Mouse (Mus musculus) brain, adult 2 months (tissue): ENCODE data around the gene Calu.
"Not testable (repeated sequence)": the region's sequence is repeated elsewhere in the genome, so short reads cannot be mapped to it uniquely, and the experiment has no call there.

Source experiments
- DNase-seq: peaks from one replicate; pipeline ENCODE4 v3.0.0; 2011; ENCODE audit warnings: low read depth, low spot score

The Calu gene

DNA sequence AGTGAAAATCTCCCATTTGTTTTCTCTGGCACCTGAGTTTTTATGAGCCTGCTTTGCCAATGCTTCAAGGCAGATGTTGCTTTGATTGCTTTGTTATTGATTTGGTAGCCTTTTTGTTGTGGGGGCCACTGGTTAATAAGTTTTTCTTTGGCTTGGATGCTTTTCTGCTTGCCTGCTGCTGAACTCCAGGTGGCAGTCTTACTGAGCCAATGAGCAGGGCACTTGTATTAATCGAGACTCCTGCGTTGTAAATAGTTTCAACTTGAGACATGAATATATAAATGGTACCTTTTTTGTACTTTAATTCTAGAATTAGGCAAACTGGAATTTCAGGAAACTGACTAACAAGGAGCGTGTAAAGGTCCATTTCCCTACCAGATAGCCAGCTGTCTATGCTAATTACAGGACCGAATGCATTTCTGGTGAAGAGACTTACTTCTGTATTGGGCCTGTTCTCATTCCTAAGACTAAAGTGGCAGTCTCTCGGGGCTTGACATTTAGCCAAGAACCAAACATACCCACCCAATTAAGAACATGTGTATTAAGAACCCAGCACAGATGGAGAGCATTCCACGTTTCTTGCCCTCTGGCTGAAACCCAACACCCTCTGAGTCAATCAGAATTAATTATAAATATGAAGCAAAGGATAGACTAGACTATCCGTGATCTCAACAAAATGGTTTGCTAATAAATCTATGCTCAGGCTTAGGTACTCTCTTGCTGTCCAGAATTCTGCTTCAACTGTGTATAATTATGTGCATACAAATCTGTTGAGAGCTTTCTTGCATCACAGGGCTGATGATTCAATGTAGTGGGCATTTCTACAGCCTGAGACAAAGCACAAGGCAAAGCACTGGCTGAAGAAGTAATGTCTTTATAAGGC lies 14.6 kb downstream of the Calu start:
- DNase-seq, result peak; percentile 64

DNA sequence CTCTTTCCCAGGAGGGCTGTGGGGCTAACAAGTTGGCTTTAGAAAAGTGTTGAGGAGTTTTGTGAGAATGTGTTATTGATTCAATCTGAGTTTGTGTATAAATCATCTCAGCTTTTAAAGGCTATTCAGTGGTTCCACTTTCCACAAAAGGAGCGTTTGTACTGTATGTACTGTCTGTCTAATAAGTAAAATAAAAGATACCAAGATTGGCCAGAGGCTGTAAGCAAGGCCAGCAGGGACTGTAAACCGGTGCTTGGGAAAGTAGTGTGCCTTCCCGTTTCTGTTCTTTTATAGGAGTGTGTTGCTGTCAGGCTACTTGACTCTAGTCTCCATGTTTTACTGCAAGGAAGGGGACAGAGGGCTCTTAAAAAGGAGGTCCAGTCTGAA lies 15.3 kb downstream of the Calu start:
- no peak for DNase-seq

DNA sequence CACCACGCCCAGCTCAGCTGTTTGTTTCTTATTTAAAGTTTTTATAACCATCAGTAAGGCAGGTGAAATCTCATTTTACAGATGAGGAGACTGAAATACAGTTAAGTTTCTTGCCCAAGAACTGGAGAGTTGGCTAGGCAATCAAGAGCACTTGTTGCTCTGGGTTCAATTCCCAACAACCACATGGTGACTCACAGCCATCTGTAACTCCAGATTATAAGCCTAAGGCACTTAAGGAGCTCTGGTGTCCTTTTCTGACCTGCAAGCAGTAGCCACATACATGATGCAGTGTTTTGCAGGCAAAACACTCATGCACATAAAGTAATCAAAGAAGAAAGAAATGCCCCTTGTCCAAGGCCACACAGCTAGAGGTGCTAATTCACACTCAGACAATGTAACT lies 17.4 kb downstream of the Calu start:
- DNase-seq, result no peak

DNA sequence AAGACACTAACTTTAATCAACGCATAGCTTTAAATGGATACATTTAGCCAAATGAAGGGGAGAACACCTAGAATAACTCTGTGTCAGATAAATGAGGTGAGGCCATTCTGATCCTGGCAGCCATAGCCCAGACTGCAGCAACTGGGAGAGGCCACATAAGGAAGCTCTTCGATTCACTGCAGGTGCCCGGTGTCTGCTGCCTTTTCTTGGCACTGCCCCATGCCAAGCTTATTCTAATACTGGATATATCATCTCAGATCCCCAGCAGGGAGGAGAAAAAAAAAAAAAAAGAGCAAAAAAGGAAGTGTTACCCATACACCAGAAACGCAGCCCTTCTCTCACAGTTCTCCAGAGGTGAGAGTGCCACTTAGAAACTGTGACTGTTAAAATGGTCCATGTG lies 29.5 kb downstream of the Calu start:
- no peak for DNase-seq

DNA sequence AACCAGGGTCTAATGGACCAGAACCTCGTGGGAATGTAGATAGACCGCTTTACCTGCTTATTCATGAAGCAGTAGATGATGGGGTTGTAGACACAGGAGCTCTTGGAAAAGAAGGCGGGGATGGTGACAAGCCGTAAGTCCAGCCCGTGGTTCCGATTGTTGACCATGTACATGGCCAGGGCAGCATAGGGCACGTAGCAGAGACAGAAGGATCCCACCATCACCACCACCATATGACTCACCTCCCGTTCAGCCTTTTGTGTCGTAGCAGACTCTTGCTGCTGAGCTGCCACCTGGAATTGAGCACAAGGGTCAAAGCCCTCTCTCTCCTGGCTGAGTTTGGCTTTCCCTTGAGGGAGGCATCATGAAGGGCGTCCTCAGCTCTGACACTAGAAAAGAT lies 30.8 kb downstream of the Calu start:
- no peak for DNase-seq

DNA sequence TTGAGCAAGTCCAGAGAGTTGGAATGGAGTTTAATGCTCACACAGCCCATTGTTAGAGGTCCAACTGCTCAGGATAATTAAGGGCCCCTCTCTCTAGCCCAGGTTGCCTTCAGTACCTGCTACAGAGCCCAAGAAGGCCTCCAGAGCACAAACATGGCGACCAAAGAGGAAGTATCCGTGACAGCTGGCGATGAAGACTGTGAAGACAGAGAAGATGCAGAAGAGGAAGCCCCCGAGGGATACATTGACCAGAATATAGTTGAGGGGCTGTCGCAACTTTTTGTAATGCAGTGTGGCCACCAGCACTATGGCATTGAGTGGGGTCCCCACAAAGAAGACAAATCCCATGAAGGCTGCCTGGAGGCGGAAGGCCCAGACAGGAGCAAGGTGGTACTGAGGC lies 32.1 kb downstream of the Calu start:
- no peak for DNase-seq

DNA sequence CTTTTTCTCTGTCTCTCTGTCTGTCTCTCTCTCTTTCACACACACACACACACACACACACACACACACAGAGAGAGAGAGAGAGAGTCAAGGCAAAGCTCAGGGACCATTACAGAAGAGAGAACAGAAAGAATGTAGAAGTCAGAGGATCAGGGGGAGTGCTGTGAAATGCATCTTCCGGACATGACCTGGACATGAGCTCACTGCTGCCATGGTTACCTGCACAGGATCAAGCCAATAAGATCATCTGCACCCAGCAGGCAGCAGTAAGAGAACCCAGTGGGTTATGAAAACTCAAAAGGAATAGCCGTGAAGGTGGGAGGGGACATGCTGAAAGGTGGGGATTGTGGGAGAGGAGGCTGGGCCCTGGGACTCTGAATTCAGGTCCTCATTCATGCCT lies 34.6 kb downstream of the Calu start:
- peak; percentile 25 for DNase-seq

DNA sequence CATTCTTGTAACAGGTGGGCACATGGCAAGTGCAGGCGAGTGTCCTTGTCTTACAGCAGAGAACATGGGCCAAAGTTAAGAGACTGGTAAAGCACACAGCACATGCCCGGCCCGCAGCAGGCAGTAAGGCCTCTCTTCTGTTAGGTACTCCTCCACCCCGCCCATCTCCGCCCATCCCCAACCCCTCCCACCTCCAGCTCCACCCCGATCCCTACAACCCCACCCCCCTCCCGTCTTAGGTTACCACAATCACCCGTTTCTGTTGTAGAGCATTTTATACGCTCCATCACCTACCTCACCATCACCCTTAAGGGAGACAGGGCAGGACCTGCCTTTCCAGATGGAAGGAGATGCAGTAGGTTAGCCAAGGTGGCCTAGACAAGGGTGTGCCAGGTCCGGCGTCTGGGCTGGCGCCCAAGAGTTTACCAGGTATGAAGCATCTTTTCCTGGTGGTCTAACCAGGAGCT lies 40.2 kb downstream of the Calu start, which contains the start of gene Opn1sw:
Gene Opn1sw, minus strand, starts transcription at position 417 of the 467 bp plus-strand sequence.
- no peak for DNase-seq

DNA sequence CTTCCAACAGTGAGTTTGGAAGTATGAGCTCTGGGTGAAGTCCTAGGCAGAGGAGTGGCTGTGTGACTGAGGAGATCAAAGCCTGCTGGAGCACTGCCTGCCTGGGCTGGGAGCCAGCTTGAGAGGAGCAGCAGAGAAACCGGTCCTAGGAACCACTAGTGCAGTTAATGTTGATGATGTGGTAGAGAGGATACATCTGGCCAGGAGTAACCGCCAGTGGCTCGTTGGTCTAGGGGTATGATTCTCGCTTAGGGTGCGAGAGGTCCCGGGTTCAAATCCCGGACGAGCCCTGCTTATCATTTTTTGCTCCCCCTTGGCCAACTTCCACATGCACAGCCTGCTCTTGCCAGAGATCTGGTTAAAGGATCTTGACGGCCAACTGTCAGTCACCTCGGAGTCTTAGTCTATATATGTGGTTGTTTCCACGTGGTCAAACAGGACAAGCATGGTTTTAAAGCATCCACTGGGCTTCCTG lies 40.8 kb downstream of the Calu start:
- peak; percentile 91 for DNase-seq

DNA sequence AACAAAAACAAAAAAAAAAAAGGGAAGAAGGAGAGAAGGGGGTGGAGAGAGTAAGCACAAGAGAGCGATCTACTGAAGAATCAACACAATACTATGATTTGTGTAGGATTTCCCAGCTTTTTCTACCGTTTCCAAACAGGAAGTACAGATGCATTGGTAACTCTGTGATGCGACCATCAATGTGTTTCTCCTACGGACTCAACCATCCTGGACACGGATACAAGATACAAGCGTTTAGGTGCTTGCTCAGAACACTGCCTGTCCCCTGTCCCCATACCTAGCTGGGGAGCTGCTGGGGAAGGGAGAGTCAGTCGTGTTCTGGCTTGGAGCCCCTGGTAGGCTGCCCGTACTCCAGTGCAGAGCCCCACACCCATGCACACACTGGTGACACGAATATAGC lies 41.6 kb downstream of the Calu start:
- DNase-seq, result no peak

DNA sequence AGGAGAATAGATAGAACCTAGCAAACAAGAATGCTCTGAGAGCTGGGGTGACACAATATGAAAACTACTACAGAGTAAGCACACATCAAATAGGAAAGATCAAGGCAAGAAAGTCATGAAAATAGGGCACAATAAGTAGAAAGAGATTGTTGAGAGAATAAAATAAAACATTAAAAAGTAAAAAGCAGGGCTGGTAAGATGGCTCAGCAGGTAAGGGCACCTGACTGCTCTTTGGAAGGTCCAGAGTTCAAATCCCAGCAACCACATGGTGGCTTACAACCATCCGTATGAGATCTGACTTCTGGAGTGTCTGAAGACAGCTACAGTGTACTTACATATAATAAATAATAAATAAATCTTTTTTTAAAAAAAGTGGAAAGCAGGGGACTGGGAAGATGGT lies 42.6 kb downstream of the Calu start:
- not testable (repeated sequence) for DNase-seq

DNA sequence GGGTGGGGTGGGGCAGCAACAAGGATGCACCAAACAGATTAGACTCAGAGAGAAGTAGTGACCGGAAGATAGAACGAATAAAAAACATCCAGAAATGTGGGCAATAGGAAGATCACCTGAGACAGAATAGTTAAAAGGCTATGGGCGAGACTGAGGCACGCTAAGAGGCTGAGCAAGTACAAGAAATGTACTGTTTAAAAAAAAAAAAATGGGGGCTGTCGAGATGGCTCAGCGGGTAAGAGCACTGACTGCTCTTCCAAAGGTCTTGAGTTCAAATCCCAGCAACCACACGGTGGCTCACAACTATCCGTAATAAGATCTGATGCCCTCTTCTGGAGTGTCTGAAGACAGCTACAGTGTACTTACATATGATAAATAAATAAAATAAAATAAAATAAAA lies 43.4 kb downstream of the Calu start:
- not testable (repeated sequence) for DNase-seq

DNA sequence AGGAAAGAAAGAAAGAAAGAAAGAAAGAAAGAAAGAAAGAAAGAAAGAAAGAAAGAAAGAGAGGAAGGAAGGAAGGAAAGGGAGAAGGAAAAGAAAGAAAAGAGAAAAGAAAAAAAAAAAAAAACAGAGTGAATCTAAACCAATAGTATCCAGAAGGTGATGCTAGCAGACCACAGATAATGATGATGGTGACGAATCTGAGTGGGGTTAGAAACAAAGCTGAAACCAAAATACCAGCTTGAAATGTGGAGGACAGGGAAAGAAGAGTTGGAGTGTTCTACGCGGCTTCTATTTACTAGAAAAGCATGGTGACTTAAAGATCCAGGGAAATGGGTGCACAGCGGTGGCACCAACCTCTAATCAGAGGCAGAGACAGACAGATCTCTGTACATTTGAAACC lies 43.9 kb downstream of the Calu start:
- DNase-seq, result peak; percentile 31

DNA sequence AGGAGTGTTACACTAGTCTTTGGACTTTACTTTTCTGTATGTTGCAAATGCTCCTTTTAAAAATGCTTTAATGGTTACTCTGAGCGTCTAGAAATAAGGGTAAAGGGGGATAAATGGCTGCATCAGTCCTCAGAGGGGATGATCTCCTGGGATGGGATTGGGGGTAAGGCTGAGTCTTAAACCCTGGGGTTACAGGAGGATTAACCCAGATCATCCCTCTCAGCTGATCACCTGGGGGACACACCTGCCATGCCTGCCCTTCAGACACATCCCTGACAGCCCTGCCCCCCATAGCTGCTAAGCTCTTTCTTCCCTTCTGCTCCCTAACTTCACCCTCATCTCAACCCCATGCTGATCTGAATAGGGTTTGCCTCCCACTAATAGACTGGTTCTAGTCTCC lies 46.4 kb downstream of the Calu start:
- no peak for DNase-seq

DNA sequence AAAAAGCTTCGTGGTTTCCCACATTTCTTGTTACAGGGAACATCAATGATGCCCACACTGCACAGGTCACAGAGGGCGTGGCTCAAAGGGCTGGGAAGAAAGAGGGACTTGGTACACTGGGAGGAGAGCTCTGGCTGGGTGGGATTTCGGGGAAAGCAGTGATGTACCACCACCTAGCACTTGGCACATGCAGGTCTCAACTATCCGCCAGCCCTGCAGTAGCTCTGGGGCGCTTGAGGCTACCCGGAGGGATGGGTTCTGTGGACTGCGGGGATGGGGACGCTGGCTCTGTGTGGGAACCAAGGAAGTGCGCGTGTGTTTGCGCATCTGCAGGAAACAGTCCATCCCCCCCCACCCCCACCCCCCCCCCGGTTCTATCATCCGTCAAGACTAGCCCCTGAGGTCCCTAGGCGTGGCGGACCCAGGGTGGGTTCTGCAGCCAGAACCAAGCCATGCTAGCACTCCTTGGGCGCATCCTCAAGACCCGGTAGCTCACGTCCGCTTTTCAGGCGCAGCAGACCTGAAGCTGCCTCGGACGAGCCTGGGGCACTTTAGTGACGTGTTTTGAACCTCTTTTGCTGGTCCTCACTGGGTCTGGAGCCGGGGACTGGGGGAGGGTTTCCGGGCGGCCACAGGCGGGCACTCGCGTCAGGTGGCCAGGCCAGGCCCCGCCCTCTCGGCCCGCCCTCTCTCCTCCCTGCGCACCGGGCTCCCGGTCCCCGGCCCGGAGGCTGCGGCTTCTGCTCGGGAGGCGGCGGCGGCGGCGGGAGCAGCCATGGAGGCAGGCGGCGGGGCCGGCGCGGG lies 48.2 kb downstream of the Calu start, which contains the start of gene Ccdc136:
Gene Ccdc136, plus strand, starts transcription at position 400 of the 804 bp plus-strand sequence.
- peak; percentile 93 for DNase-seq

DNA sequence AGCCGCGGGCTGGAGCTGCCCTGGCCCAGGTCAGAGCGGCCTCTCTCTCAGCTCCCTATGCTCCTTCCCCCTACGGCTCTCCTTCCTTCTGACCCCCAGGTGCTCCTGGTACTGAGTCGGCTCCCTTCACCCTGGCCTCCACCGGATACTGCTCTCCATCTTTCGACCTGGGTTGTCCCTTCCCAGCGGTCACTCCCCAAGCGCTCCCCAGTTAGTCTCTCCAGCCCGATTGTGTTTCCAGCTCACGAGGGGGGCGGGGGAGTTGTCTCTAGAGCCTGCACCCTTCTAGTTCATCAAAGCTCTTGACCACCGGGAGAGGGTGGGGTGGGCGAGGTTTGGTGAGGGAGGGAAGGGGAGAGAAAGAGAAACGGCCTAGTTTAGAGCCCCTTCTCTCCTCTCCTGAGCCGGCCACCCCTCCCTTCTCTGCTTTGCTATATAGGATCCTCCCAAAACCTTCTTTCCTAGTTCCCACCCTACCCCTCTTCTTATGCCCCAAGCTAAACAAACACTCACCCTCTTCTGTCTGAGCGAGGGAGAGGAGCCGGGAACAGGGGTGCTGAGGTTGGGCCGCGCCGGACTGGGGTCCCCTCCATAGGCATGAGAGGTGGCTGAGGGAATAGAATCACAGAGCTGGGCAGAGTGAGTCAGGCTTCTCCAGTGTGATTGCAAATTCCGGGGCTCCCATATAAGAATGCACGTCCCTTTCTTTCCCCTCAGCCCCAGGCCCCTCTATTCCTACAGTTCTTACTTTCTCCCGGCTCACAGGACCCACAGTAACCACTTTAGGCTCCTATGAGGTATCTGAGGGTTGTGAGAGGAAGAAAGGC lies 49.1 kb downstream of the Calu start:
- peak; percentile 40 for DNase-seq

DNA sequence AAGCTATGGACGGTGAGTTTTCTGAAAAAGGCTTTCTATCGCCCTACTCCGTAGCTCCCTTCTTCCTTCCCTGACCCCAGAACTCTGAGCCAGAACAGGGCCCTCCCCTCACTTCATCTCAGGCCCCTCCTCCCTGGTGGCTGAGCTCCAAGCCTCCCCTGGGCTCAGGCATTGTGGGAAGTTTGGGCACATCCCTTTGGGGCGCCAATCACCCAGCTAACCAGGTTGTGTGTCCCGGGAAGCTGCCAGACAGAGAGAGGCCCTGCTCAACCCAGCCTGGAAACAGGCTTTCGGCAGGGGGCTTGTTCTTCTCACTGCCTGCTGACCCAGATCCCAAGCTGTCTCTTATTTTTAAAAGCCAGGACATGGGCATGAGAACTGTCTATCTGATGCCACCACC lies 49.7 kb downstream of the Calu start:
- DNase-seq, result peak; percentile 79

DNA sequence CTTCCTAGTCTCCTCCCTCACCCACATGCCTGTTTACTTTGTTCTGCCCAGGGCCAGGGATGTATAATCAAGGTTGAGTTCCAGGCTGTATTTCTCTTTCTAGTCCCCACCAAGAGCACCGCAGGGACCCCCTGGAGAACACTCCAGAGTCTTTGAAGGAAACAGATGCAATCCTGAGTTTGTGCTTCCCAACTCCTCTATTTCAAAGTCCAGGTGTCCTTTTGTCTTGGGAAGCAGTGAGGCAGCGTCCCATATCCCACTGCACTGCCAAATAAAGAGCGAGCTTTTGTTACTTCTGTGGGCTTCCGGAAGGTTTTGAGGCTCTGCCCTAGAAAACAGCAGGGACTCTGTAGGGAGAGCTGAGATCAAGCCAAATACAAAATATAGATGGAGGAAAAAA lies 52.0 kb downstream of the Calu start:
- peak; percentile 37 for DNase-seq

DNA sequence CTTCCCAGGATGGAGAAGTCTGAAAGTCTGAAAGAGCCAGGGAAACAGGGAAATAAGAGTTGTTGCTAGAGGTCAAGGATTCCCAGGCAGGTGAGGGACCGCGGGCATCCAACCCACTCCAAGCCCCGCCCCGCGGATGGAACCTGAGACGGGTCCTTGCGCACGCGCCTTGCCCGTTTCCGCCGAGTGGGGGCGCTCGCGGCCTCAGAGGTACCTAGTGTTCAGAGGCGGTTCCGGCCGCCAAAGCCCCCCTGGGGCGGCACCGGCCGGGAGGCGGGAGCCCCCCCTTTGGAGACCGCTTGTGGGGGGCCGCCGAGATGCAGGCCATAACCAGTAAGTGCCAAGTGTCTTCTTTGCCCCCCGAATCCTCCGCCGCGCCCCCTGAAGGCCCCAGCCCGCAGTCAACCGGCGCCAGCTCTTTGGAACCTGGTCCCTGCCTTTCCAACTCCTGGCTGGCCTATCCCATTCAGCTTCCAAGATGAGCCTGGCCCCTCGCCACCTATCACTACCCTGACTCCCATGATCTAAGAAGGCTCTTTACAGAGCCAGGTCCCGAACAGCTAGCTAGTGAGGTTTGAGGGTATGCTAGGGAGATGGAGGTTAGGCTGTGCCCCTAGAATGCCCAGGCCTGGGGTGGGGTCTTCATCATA lies 54.9 kb downstream of the Calu start:
- no peak for DNase-seq

DNA sequence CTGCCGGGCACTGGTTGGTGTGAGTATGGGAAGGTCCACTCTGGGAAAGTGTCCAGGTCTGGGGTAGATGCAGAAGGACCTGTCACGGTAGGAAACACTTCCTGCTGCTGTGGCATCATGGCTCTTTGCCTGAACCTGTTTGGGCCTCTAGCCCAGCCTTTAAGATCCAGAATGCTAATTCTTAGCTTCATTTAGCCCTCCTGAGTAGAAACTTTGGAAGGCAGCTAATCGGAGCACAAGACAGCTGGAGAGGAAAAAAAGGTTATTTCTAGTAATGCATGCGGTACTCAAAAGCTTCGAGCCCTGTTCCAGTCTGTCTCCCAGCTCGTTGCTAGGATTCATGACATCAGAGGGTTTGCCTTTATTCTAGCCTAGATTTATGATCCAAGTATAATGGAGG lies 58.5 kb downstream of the Calu start:
- DNase-seq, result peak; percentile 59

DNA sequence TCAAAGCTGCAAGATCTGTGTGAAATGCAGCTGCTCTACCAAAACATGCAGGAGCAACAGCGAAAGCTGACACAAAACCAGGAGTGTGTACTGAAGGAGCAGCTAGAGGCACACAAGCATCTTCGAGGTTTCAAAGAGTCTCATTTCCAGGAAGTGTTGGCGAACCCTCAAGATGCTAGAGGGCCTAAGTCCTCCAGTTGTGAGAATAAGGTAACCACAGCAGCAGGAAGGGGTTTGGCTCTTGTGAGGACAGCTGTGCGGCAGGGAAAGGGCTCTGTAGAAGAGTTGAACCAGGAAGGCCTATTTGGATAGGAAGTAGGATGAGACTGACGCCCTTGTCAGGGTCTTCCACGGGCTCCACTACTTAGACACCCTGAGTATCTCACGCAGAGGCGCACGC lies 67.6 kb downstream of the Calu start:
- DNase-seq, result no peak
